Mouse (Mus musculus) testis, adult 2 months (tissue): ENCODE results near the gene Aldh1l1.

Experiments
- CTCF ChIP-seq: fragments of 200-500 bp; IDR thresholded peaks from 2 replicates; pipeline ENCODE4 v1.5.1; 2012; ENCODE audit warnings: low read depth, mild to moderate bottlenecking, inconsistent platforms, low read length, moderate library complexity; ENCODE audit not compliant: control insufficient read depth, insufficient read depth, insufficient replicate concordance
- POLR2A ChIP-seq: fragments of 200-500 bp; IDR thresholded peaks from 2 replicates; pipeline ENCODE4 v1.6.1; 2012; ENCODE audit warnings: low read depth, mild to moderate bottlenecking, inconsistent platforms, low read length, moderate library complexity; ENCODE audit not compliant: control insufficient read depth

- TF ChIP-seq POLR2A (no peak), CTCF (no peak)
Observed at GRCm38 (mm10) chr6:90588113-90588512, 101.9 kb downstream of the Aldh1l1 start.
